Mouse (Mus musculus): ENCODE data around the gene Gm9774.

DNA sequence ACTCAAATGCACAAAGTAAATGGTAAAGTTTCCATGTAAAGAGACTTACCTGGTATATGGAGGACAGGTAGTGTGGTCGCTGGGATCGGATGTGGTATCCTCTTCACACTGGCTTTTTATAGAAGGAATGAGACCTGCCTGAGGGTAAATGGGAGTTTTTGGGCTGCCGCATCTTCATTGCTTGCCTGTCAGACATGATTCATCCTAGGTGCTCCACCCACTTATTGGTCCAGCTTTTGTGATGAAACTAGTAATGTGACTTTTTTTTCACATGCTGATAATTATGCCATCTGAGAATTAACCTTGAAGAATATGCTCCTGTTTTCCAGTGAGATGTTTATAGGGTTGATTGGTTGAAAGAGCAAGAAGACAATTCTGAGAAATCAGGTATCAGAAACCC, 9.5 kb upstream of the Gm9774 start, which contains the start of gene Sprr1b:
- no peak for TF ChIP-seq CTCF (IDR thresholded peaks at IDR 0.05)
- no peak for TF ChIP-seq EP300 (IDR thresholded peaks at IDR 0.05)

All from lung, postnatal 0 days (tissue).